Mouse (Mus musculus) embryonic facial prominence, embryonic 14.5 days (tissue): Measurements from ENCODE around the gene Coro7. TPM values are rescaled to one million over a fixed set of nuclear protein-coding genes. Genes with fewer than 3 reads are reported as not detected.
"Not testable (repeated sequence)": the region's sequence is repeated elsewhere in the genome, so short reads cannot be mapped to it uniquely, and the experiment has no call there.

ENCODE experiments used
- ATAC-seq: fragments of 200-750 bp; cut with Nextera tagmentation; 2 replicates; pipeline ENCODE4 v1.8.0; 2017; ENCODE audit warnings: low read depth, moderate number of reproducible peaks, moderate TSS enrichment
- DNase-seq: peaks from one replicate; pipeline ENCODE4 v3.0.0-alpha.2; 2015; ENCODE audit warnings: low spot score
- H3K27ac ChIP-seq: fragments of 300-500 bp; sonication (generic); replicated peaks from 2 replicates; pipeline ENCODE4 v1.5.1; 2014; ENCODE audit warnings: low read depth, mild to moderate bottlenecking, low read length, moderate library complexity
- H3K27me3 ChIP-seq: fragments of 300-500 bp; sonication (generic); replicated peaks from 2 replicates; pipeline ENCODE4 v1.6.1; 2014; ENCODE audit warnings: low read length; ENCODE audit not compliant: control insufficient read depth, insufficient read depth
- H3K36me3 ChIP-seq: fragments of 300-500 bp; sonication (generic); 2 replicates; pipeline ENCODE4 v1.6.1; 2014; ENCODE audit warnings: low read length, mixed read lengths; ENCODE audit not compliant: control insufficient read depth, insufficient read depth
- H3K4me1 ChIP-seq: fragments of 300-500 bp; sonication (generic); 2 replicates; pipeline ENCODE4 v1.6.1; 2014; ENCODE audit warnings: antibody characterized with exemption, low read length; ENCODE audit not compliant: control insufficient read depth, insufficient read depth
- H3K4me2 ChIP-seq: fragments of 300-500 bp; sonication (generic); 2 replicates; pipeline ENCODE4 v1.6.1; 2014; ENCODE audit warnings: low read depth, mild to moderate bottlenecking, low read length, moderate library complexity, mixed read lengths
- H3K4me3 ChIP-seq: fragments of 300-500 bp; sonication (generic); 2 replicates; pipeline ENCODE4 v1.5.1; 2014; ENCODE audit warnings: low read depth, mild to moderate bottlenecking, low read length
- H3K9ac ChIP-seq: fragments of 300-500 bp; sonication (generic); 2 replicates; pipeline ENCODE4 v1.6.1; 2014; ENCODE audit warnings: low read depth, mild to moderate bottlenecking, low read length, moderate library complexity, mixed read lengths
- H3K9me3 ChIP-seq: fragments of 300-500 bp; sonication (generic); 2 replicates; pipeline ENCODE4 v1.6.1; 2016; ENCODE audit warnings: low read length; ENCODE audit not compliant: control insufficient read depth
- WGBS: fragments of 180-500 bp; shearing (Covaris S2); extraction: QIAGEN DNeasy Blood & Tissue Kit; methylation state at CpG from one replicate; pipeline ENCODE4 v1.1.7; 2014; 5-methylcytosine and 5-hydroxymethylcytosine counted together
- polyA plus RNA-seq: library from polyadenylated mRNA; unstranded; fragments of >200 nt; fragmentation: Nextera tagmentation; extraction: Ambion mirVana; gene quantifications from 2 replicates; pipeline ENCODE4 v1.2.1, GENCODE M21; 2014

Gene Coro7
- polyA plus RNA-seq, 1 experiment from 2014 or later = 11.5 TPM

- ATAC-seq (peak; percentile 99), DNase-seq (peak; percentile 99)
- H3K9ac ChIP-seq = peak overlapping the region; percentile 69
- H3K27ac ChIP-seq = peak overlapping the region; percentile 93
- no peaks in the 10 kb centered on the region for H3K27me3 ChIP-seq
- H3K36me3 ChIP-seq = peaks cover 8% of the 10 kb centered on the region; the same call in 1 of the 2 replicates
- peak overlapping the region; percentile 47 for H3K4me3 ChIP-seq
- WGBS = under 1% methylated on average over 21 of the region's 43 CpGs
- H3K4me2 ChIP-seq = peak overlapping the region; percentile 68
- peaks cover 9% of the 10 kb centered on the region for H3K4me1 ChIP-seq
- H3K9me3 ChIP-seq = no peaks in the 10 kb centered on the region
These were observed 93.0 kb downstream of the Coro7 start for GRCm38 (mm10) chr16:4586531-4587123.

- 9% methylated on average over 14 of the region's 14 CpGs for WGBS
- H3K27ac ChIP-seq = peak overlapping the region; percentile 93
- no peak for DNase-seq
These were observed 93.7 kb downstream of the Coro7 start for GRCm38 (mm10) chr16:4585642-4586530.

GRCm38 (mm10) chr16:4584438-4584837, 95.1 kb downstream of the Coro7 start:
- H3K9me3 ChIP-seq = no peaks in the 10 kb centered on the region
- H3K27me3 ChIP-seq = no peaks in the 10 kb centered on the region
- ATAC-seq (no peak), DNase-seq (no peak)
- peaks cover 9% of the 10 kb centered on the region for H3K4me1 ChIP-seq
- H3K36me3 ChIP-seq = no peaks in the 10 kb centered on the region
- no peak overlapping the region for H3K4me3 ChIP-seq
- H3K9ac ChIP-seq = no peak overlapping the region
- WGBS = 67% methylated on average over 5 of the region's 5 CpGs
- H3K27ac ChIP-seq = no peak overlapping the region
- H3K4me2 ChIP-seq = no peak overlapping the region

More at GRCm38 (mm10) chr16:4585642-4586530, 93.7 kb downstream of the Coro7 start:
- Histone ChIP-seq H3K4me2 (peak overlapping the region; percentile 68), H3K4me3 (peak overlapping the region; percentile 47), H3K9ac (peak overlapping the region; percentile 69), H3K27me3 (no peaks in the 10 kb centered on the region), H3K36me3 (peaks cover 6% of the 10 kb centered on the region; the same call in 1 of the 2 replicates), H3K4me1 (peaks cover 9% of the 10 kb centered on the region), H3K9me3 (no peaks in the 10 kb centered on the region)
- peak; percentile 31 for ATAC-seq

DNA sequence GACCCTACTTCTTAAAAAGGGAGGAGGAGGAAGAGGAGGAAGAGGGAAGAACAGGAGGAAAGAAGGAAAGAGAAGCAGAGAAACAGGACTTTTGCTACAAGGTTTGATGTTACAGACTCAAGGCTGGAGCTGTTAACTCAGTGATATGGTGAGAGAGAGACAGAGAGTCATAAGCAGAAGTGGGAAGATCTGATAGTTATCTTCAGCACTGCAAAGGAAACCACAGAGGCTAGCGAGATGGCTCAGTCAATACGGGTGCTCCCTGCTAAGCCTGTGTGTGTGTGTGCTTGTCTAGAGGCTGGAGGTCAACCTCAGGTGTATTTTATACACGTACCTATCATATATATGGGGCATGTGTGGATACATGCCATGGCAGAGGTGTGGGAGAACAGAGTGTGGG, 95.8 kb downstream of the Coro7 start:
- 82% methylated on average over 3 of the region's 3 CpGs for WGBS
- Histone ChIP-seq H3K27me3 (no peaks in the 10 kb centered on the region), H3K4me1 (peaks cover 9% of the 10 kb centered on the region), H3K9ac (no peak overlapping the region), H3K36me3 (no peaks in the 10 kb centered on the region), H3K4me2 (no peak overlapping the region), H3K9me3 (no peaks in the 10 kb centered on the region), H3K27ac (no peak overlapping the region), H3K4me3 (no peak overlapping the region)
- ATAC-seq (no peak), DNase-seq (no peak)

- H3K27me3 ChIP-seq, DNase-seq, H3K27ac ChIP-seq, H3K4me3 ChIP-seq, ATAC-seq, H3K4me2 ChIP-seq, H3K4me1 ChIP-seq, H3K36me3 ChIP-seq, H3K9me3 ChIP-seq, H3K9ac ChIP-seq: not testable (repeated sequence)
- WGBS = 93% methylated on average over 3 of the region's 4 CpGs
These were observed 98.4 kb downstream of the Coro7 start for GRCm38 (mm10) chr16:4581179-4581578.

- no peak overlapping the region for H3K27ac ChIP-seq
- H3K4me2 ChIP-seq = no peak overlapping the region
- no peaks in the 10 kb centered on the region for H3K9me3 ChIP-seq
- ATAC-seq (no peak), DNase-seq (no peak)
- H3K9ac ChIP-seq = no peak overlapping the region
- H3K36me3 ChIP-seq = no peaks in the 10 kb centered on the region
- H3K4me1 ChIP-seq = no peaks in the 10 kb centered on the region
- H3K27me3 ChIP-seq = no peaks in the 10 kb centered on the region
- no peak overlapping the region for H3K4me3 ChIP-seq
- 68% methylated on average over 7 of the region's 7 CpGs for WGBS
These were observed 100.9 kb downstream of the Coro7 start for GRCm38 (mm10) chr16:4578630-4579029.

- Histone ChIP-seq H3K4me2 (no peak overlapping the region), H3K4me3 (no peak overlapping the region), H3K27ac (no peak overlapping the region), H3K27me3 (no peaks in the 10 kb centered on the region), H3K4me1 (no peaks in the 10 kb centered on the region), H3K36me3 (no peaks in the 10 kb centered on the region), H3K9me3 (no peaks in the 10 kb centered on the region), H3K9ac (no peak overlapping the region)
- no peak for ATAC-seq
- no peak for DNase-seq
- 34% methylated on average over 2 of the region's 2 CpGs for WGBS
These were observed 102.7 kb downstream of the Coro7 start for GRCm38 (mm10) chr16:4576873-4577272.
